Mouse (Mus musculus) myocyte (in vitro differentiated cells): ENCODE measurements around the gene Synpo2l.

Experiments used
- CEBPB ChIP-seq: IDR thresholded peaks from 2 replicates; pipeline ENCODE4 v1.6.1; 2011; ENCODE audit warnings: mild to moderate bottlenecking, moderate library complexity; ENCODE audit not compliant: poor library complexity, insufficient read depth, severe bottlenecking
- E2F4 ChIP-seq: IDR thresholded peaks from one replicate; pipeline ENCODE4 v1.6.1; 2011; ENCODE audit warnings: mild to moderate bottlenecking, control low read depth, moderate library complexity; ENCODE audit not compliant: insufficient read depth
- MAX ChIP-seq: IDR thresholded peaks from one replicate; pipeline ENCODE4 v1.6.1; 2011; ENCODE audit warnings: low read depth, mild to moderate bottlenecking, control low read depth
- MYOD1 ChIP-seq, 3 experiments: IDR thresholded peaks; one replicate each; pipeline ENCODE4 v1.6.1; 2011; ENCODE audit warnings: control low read depth in 2 of 3, low read depth in 2 of 3, mild to moderate bottlenecking in 2 of 3, moderate library complexity in 1 of 3; ENCODE audit not compliant: insufficient read length in 2 of 3, control insufficient read depth in 1 of 3
- MYOG ChIP-seq, 3 experiments: IDR thresholded peaks; one replicate each; pipeline ENCODE4 v1.6.1; 2011; ENCODE audit warnings: control low read depth in 2 of 3, low read depth in 2 of 3, mild to moderate bottlenecking in 2 of 3; ENCODE audit not compliant: insufficient read length in 2 of 3, control insufficient read depth in 1 of 3, insufficient read depth in 1 of 3
- POLR2A ChIP-seq: IDR thresholded peaks from one replicate; pipeline ENCODE4 v1.6.1; 2011; ENCODE audit warnings: low read depth, mild to moderate bottlenecking, control low read depth, moderate library complexity; ENCODE audit not compliant: insufficient read length
- POLR2AphosphoS2 ChIP-seq: IDR thresholded peaks from one replicate; pipeline ENCODE4 v1.6.1; 2011; ENCODE audit warnings: low read depth, control low read depth; ENCODE audit not compliant: insufficient read length
- REST ChIP-seq: IDR thresholded peaks from one replicate; pipeline ENCODE4 v1.6.1; 2011; ENCODE audit warnings: mild to moderate bottlenecking, control low read depth, moderate library complexity; ENCODE audit not compliant: insufficient read depth, insufficient read length
- SRF ChIP-seq: IDR thresholded peaks from one replicate; pipeline ENCODE4 v1.6.1; 2011; ENCODE audit warnings: low read depth; ENCODE audit not compliant: control insufficient read depth, insufficient read length
- TCF12 ChIP-seq: IDR thresholded peaks from one replicate; pipeline ENCODE4 v1.6.1; 2011; ENCODE audit warnings: mild to moderate bottlenecking, control low read depth; ENCODE audit not compliant: poor library complexity, insufficient read depth, severe bottlenecking
- USF1 ChIP-seq: IDR thresholded peaks from one replicate; pipeline ENCODE4 v1.6.1; 2011; ENCODE audit warnings: low read depth, mild to moderate bottlenecking, control low read depth, moderate library complexity

DNA sequence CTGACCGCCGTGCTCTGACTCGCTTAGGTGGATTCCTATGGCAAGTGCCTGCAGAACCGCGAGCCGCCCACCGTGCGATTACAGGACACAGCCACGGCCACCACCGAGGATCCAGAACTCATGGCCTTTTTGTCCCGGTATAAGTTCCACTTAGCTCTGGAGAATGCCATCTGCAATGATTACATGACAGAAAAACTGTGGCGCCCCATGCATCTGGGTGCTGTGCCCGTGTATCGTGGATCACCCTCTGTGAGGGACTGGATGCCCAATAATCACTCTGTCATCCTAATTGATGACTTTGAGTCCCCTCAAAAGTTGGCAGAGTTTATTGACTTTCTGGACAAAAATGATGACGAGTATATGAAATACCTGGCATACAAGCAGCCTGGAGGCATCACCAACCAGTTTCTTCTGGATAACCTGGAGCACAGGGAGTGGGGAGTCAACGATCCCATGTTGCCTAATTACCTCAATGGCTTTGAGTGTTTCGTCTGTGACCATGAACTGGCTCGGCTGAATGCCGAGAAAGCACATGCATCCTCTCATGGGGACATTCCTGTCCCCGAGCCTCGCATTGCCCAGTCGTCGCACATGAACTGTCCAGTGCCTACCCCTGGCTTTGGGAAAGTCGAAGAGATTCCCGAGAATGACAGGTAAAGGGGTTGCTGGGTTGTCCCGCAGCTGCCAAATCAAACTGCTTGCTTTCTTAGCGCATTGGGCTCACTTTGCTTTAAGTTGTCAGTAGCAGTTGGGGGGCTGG is 27.8 kb upstream of the Synpo2l start:
- TF ChIP-seq TCF12 (no peak), MAX (no peak), POLR2A (no peak), MYOG (IDR thresholded peaks at IDR 0.05; ENCODE audit: control insufficient read depth in 1 of 3, insufficient read depth in 1 of 3, insufficient read length in 2 of 3, low read depth in 2 of 3) (no peak), POLR2AphosphoS2 (peak; percentile 37), SRF (no peak), MYOD1 (IDR thresholded peaks at IDR 0.05; ENCODE audit: control insufficient read depth in 1 of 3, insufficient read length in 2 of 3, low read depth in 2 of 3) (no peak), E2F4 (no peak), CEBPB (no peak), REST (no peak), USF1 (no peak)
